Mouse (Mus musculus) spleen, adult 2 months (tissue): Measurements from ENCODE around the gene Hivep3. TPM values are rescaled to one million over a fixed set of nuclear protein-coding genes. Genes with fewer than 3 reads are reported as not detected.

Experiments used
- DNase-seq, 2 experiments: peaks; one replicate each; pipeline versions ENCODE4 v3.0.0 to v3.0.0-alpha.2; 2012 to 2021; ENCODE audit warnings: low spot score in 2 of 2, low read depth in 1 of 2
- H3K27ac ChIP-seq: fragments of 200-500 bp; 2 replicates; pipeline ENCODE4 v1.5.1; 2012; ENCODE audit warnings: low read length, inconsistent platforms; ENCODE audit not compliant: insufficient read depth
- H3K27me3 ChIP-seq: fragments of 200-500 bp; 2 replicates; pipeline ENCODE4 v1.6.1; 2012; ENCODE audit warnings: mild to moderate bottlenecking, moderate library complexity, low read length, inconsistent platforms; ENCODE audit not compliant: control insufficient read depth, insufficient read depth
- H3K36me3 ChIP-seq: fragments of 200-500 bp; 2 replicates; pipeline ENCODE4 v1.6.1; 2012; ENCODE audit warnings: mild to moderate bottlenecking, low read length, inconsistent platforms; ENCODE audit not compliant: control insufficient read depth, insufficient read depth
- H3K4me1 ChIP-seq: fragments of 200-500 bp; 2 replicates; pipeline ENCODE4 v1.6.1; 2011; ENCODE audit warnings: inconsistent platforms; ENCODE audit not compliant: control insufficient read depth, insufficient read depth, insufficient read length
- H3K4me3 ChIP-seq: fragments of 200-500 bp; 2 replicates; pipeline ENCODE4 v1.5.1; 2011; ENCODE audit warnings: mild to moderate bottlenecking, inconsistent platforms; ENCODE audit not compliant: insufficient read depth, insufficient read length; ENCODE audit errors: extremely low read depth
- CTCF ChIP-seq: fragments of 200-500 bp; IDR thresholded peaks from 2 replicates; pipeline ENCODE4 v1.5.1; 2011; ENCODE audit warnings: mild to moderate bottlenecking, inconsistent platforms; ENCODE audit not compliant: insufficient read depth, insufficient read length, insufficient replicate concordance; ENCODE audit errors: extremely low read depth
- POLR2A ChIP-seq: fragments of 200-500 bp; IDR thresholded peaks from 2 replicates; pipeline ENCODE4 v1.6.1; 2011; ENCODE audit warnings: low read depth, low read length, inconsistent platforms
- WGBS: fragments of 180-500 bp; shearing (Covaris S2); methylation state at CpG from one replicate; pipeline ENCODE4 v1.1.7; 2018; 5-methylcytosine and 5-hydroxymethylcytosine counted together
- polyA plus RNA-seq: library from polyadenylated mRNA; depleted of rRNA; stranded (reverse); fragments of >200 nt; gene quantifications from 2 replicates; pipeline ENCODE4 v1.2.3, GENCODE M21; 2012

The Hivep3 gene
- polyA plus RNA-seq, 1 experiment, result 8.7 TPM

DNA sequence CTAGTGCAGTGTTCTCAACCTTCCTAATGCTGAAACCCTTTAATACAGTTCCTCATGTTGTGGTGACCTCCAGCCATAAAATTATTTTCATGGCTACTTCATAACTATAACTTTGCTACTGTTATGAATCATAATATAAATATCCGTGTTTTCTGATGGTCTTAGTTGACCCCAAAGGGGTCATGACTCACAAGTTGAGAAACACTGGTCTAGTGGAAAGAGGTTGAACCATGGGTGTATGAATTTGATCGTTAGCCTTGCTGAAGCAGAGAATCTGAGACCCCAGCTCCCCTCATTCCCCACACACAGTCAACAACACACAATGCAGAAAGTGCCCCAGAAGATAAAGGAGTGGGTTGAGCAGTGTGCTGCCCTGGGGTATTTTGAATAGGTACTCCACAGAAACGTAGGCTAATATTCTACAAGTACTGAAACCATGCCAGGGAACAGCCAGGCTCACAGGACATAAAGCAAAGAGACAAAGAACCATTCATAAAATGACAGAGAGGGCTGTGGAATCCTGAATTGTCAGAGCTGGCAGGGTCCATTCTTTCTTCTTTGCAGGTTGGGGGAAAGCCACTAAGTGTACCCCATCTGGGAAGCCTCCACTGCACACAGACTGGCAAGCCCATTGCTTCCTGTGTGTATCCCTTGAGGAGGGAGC lies 212.8 kb downstream of the Hivep3 start:
- H3K36me3 ChIP-seq, result no peaks in the 10 kb centered on the region
- H3K27ac ChIP-seq, result no peak overlapping the region
- DNase-seq, result no peak
- no peak overlapping the region for H3K4me3 ChIP-seq
- TF ChIP-seq CTCF (no peak), POLR2A (no peak)
- no peaks in the 10 kb centered on the region for H3K27me3 ChIP-seq
- 90% methylated on average over 3 of the region's 3 CpGs for WGBS
- H3K4me1 ChIP-seq, result peaks cover 15% of the 10 kb centered on the region; the same call in 1 of the 2 replicates

DNA sequence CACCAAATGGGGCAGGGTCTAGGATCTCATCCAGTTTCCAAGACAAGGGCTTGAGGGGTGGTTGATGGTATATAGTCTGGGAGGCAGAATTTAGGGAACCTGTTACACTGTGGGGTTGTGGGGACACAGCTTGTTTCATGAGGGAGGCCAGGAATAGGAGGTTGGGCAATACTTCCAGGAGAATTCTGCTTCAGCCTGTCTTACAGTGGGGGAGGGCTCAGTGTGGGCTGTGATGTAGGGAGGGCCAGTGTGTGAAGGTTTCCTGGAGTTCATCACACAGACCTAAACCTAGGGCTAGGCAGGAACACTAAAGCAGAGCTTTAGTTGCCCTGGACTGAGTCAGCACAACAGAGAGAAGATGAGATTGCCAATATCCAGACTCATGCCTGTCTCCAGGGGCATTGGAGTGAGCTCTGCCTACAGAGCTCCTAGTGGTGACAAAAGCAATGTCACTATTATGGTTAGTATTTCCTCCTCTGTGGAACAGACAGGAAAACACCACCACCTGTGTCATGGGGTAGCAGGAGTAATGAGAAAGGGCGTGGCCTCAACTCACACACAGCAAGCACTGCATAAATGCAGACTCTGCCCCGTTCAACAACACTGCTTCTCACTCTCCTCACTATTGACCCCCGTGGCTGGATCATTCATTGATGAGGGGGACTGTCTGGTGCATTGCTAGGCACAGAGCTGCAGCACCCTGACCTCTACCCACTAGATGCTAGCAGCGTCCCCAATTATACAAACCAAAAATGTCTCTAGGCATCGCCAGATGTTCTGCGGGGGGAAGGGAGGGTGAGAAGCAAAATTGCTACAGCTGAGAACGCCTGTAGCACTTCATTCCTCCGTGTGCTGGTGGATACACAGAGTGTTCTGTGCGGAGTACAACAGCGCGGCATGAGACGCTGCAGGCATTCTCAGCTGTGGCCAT lies 213.9 kb downstream of the Hivep3 start:
- H3K4me3 ChIP-seq, result no peak overlapping the region
- 39% methylated on average over 12 of the region's 12 CpGs for WGBS

DNA sequence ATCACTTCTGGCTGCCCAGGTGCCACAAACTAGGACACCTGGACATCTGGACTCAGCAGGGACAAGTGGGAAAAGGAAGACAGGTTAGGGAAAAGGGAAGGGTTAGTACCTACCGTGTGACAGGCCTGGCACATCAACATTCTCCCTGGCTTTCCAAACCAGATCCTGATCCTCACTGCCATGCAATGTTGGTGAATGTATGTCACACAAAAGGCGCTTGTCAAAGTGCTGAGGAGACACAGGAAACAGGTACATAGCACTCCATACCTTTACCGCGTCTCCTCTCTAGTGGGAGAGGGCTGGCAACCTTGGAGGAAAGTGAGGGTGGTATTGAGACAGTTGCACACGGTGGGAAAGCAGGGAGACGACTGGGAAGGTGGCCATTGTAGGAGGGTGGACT lies 214.8 kb downstream of the Hivep3 start:
- no peak for TF ChIP-seq POLR2A
- no peak for TF ChIP-seq CTCF
- no peak for DNase-seq
- no peak overlapping the region for H3K4me3 ChIP-seq
- H3K27ac ChIP-seq, result no peak overlapping the region
- peaks cover 15% of the 10 kb centered on the region; the same call in 1 of the 2 replicates for H3K4me1 ChIP-seq
- WGBS, result 86% methylated on average over 6 of the region's 6 CpGs
- no peaks in the 10 kb centered on the region for H3K36me3 ChIP-seq
- no peaks in the 10 kb centered on the region for H3K27me3 ChIP-seq

More for the DNA sequence above, 213.9 kb downstream of the Hivep3 start:
- no peak overlapping the region for H3K27ac ChIP-seq
- DNase-seq, result peak in 1 of 2 experiments; percentile 22
- H3K4me1 ChIP-seq, result peaks cover 15% of the 10 kb centered on the region; the same call in 1 of the 2 replicates
- H3K27me3 ChIP-seq, result no peaks in the 10 kb centered on the region
- TF ChIP-seq CTCF (no peak), POLR2A (no peak)
- H3K36me3 ChIP-seq, result no peaks in the 10 kb centered on the region

DNA sequence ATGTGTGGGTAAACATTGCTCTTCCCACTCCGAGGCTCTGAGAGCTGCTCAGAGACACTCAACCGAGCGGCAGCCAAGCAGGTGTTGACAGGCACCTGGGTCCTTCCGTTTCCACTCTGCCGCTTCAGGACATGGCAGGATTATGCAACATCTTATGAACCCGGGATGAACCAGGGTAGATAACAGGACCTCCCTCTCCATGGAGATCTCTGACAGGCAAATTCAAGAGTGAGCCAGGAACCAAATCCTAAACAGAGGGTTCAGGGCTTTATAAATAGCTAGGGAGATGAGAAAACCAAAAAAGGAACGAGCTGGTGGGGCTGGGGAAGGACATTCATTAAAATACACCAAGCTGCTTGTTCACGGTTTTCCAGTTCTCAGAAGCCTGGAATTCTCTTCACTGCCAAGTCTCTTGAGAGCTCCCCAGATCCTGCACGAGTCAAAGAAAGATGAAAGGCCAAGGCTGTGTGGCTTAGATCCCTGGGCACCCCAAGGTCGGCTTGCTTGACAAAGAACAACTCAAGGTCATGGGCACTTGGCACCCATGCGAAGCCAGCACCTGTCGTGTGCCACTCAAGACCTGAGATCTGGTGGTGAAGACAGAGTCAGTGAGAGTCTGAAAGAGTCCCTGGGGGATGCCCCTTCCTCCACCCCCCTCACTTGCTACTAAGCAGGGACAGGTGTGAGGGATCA lies 215.5 kb downstream of the Hivep3 start:
- DNase-seq, result no peak
- TF ChIP-seq CTCF (no peak), POLR2A (no peak)
- WGBS, result 61% methylated on average over 12 of the region's 12 CpGs
- H3K36me3 ChIP-seq, result no peaks in the 10 kb centered on the region
- peaks cover 15% of the 10 kb centered on the region; the same call in 1 of the 2 replicates for H3K4me1 ChIP-seq
- H3K4me3 ChIP-seq, result no peak overlapping the region
- H3K27ac ChIP-seq, result no peak overlapping the region
- no peaks in the 10 kb centered on the region for H3K27me3 ChIP-seq

DNA sequence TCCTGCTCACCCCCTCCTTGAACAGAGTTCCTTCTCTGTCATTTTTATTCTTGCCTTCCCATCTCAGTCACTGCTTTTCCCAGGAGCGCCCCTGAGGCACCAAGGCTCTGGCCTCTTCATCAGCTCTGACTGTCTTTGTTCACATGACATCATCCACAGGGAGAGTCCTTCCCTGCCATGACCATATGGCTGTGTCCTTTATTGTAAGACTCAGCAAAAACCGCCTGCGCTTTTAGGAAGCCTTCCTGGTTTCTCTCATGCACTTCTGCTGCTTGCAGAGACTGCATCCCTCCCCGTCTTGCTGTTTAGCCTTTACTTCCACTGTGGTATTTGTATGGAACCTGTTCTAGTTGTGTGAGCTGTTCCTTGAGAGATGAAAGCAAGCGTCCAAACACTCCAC lies 216.6 kb downstream of the Hivep3 start:
- Histone ChIP-seq H3K27me3 (no peaks in the 10 kb centered on the region), H3K4me3 (no peak overlapping the region), H3K27ac (no peak overlapping the region), H3K36me3 (no peaks in the 10 kb centered on the region), H3K4me1 (peaks cover 15% of the 10 kb centered on the region; the same call in 1 of the 2 replicates)
- DNase-seq, result no peak
- TF ChIP-seq POLR2A (no peak), CTCF (no peak)
- WGBS, result 85% methylated on average over 5 of the region's 5 CpGs

DNA sequence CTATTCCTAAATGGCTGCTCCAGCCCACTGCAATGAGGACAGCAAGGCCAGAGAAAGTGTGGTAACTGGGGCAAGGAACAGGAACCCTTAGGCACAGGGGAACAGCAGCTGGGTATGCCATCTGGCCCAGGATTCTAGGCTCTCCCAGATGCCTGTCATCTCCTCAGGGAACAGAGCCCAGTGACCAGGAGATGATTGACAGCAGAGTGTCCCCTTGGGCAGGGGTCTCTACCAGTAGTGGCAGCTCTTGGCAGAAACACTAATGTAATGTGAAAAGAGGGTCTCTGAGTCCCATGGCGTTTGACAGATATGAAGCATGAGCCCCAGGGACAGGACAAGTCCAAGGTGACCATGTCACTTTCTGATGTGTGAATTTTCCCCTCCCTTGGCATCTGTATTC lies 217.5 kb downstream of the Hivep3 start:
- Histone ChIP-seq H3K27me3 (no peaks in the 10 kb centered on the region), H3K27ac (no peak overlapping the region), H3K36me3 (no peaks in the 10 kb centered on the region), H3K4me1 (peaks cover 15% of the 10 kb centered on the region; the same call in 1 of the 2 replicates), H3K4me3 (no peak overlapping the region)
- no peak for DNase-seq
- WGBS, result 94% methylated on average over 1 of the region's 1 CpGs
- no peak for TF ChIP-seq POLR2A
- TF ChIP-seq CTCF, result no peak
